Mouse (Mus musculus) frontal cortex, postnatal 14 days (tissue): Measurements from ENCODE around the gene Npas3.

Experiments used
- DNase-seq, 2 experiments: peaks; one replicate each; pipeline ENCODE4 v3.0.0; 2022; ENCODE audit warnings: low spot score in 2 of 2

Gene Npas3

GRCm38 (mm10) chr12:53409711-53410110, 161.2 kb downstream of the Npas3 start:
- DNase-seq = no peak

- DNase-seq = no peak
Measured at GRCm38 (mm10) chr12:53410647-53411046, 162.2 kb downstream of the Npas3 start.

- DNase-seq = no peak
Measured at GRCm38 (mm10) chr12:53416096-53416495, 167.6 kb downstream of the Npas3 start.

GRCm38 (mm10) chr12:53421701-53422100, 173.2 kb downstream of the Npas3 start:
- DNase-seq = no peak

- no peak for DNase-seq
Measured at GRCm38 (mm10) chr12:53423631-53424030, 175.2 kb downstream of the Npas3 start.

- no peak for DNase-seq
Measured at GRCm38 (mm10) chr12:53426006-53426405, 177.5 kb downstream of the Npas3 start.

GRCm38 (mm10) chr12:53427153-53427552, 178.7 kb downstream of the Npas3 start:
- no peak for DNase-seq

GRCm38 (mm10) chr12:53442029-53442428, 193.6 kb downstream of the Npas3 start:
- DNase-seq = no peak

- no peak for DNase-seq
Measured at GRCm38 (mm10) chr12:53447469-53447868, 199.0 kb downstream of the Npas3 start.

GRCm38 (mm10) chr12:53448040-53448439, 199.6 kb downstream of the Npas3 start:
- no peak for DNase-seq

- no peak for DNase-seq
Measured at GRCm38 (mm10) chr12:53467549-53467948, 219.1 kb downstream of the Npas3 start.

GRCm38 (mm10) chr12:53474486-53474885, 226.0 kb downstream of the Npas3 start:
- no peak for DNase-seq

GRCm38 (mm10) chr12:53484924-53485323, 236.4 kb downstream of the Npas3 start:
- no peak for DNase-seq

- DNase-seq = no peak
Measured at GRCm38 (mm10) chr12:53496386-53496785, 247.9 kb downstream of the Npas3 start.

- no peak for DNase-seq
Measured at GRCm38 (mm10) chr12:53514885-53515284, 266.4 kb downstream of the Npas3 start.

GRCm38 (mm10) chr12:53519556-53519955, 271.1 kb downstream of the Npas3 start:
- DNase-seq = no peak

- no peak for DNase-seq
Measured at GRCm38 (mm10) chr12:53522631-53523030, 274.2 kb downstream of the Npas3 start.

GRCm38 (mm10) chr12:53527046-53527445, 278.6 kb downstream of the Npas3 start:
- no peak for DNase-seq

GRCm38 (mm10) chr12:53529345-53529744, 280.9 kb downstream of the Npas3 start:
- DNase-seq = no peak

GRCm38 (mm10) chr12:53536816-53537215, 288.3 kb downstream of the Npas3 start:
- no peak for DNase-seq

- no peak for DNase-seq
Measured at GRCm38 (mm10) chr12:53556359-53556758, 307.9 kb downstream of the Npas3 start.

- DNase-seq = no peak
Measured at GRCm38 (mm10) chr12:53558259-53558658, 309.8 kb downstream of the Npas3 start.

- DNase-seq = no peak
Measured at GRCm38 (mm10) chr12:53566712-53567387, 318.4 kb downstream of the Npas3 start.

- DNase-seq = no peak
Measured at GRCm38 (mm10) chr12:53581181-53581580, 332.7 kb downstream of the Npas3 start.
